Mouse (Mus musculus): ENCODE measurements around the gene Rps27a. TPM values are rescaled to one million over a fixed set of nuclear protein-coding genes. Genes with fewer than 3 reads are reported as not detected.

Rps27a gene
- total RNA-seq, 2 experiments from 2014 or later = 332 to 350 TPM

- DNase-seq (ENCODE audit: low spot score) = peak; percentile 91
Measured at GRCm38 (mm10) chr11:29514682-29515412, 33.1 kb downstream of the Rps27a start, which contains the start of gene Prorsd1. Gene Prorsd1, minus strand, starts transcription at chr11:29515033.

GRCm38 (mm10) chr11:29514325-29514681 lies 33.6 kb downstream of the Rps27a start:
- DNase-seq (ENCODE audit: low spot score) = no peak

- DNase-seq (ENCODE audit: low spot score) = no peak
Measured at GRCm38 (mm10) chr11:29512818-29513535, 34.9 kb downstream of the Rps27a start.

- no peak for DNase-seq (ENCODE audit: low spot score)
Measured at GRCm38 (mm10) chr11:29509421-29509820, 38.5 kb downstream of the Rps27a start.

- DNase-seq (ENCODE audit: low spot score) = no peak
Measured at GRCm38 (mm10) chr11:29504899-29505625, 42.8 kb downstream of the Rps27a start.

- DNase-seq (ENCODE audit: low spot score) = no peak
Measured at GRCm38 (mm10) chr11:29503948-29504893, 43.7 kb downstream of the Rps27a start.

- no peak for DNase-seq (ENCODE audit: low spot score)
Measured at GRCm38 (mm10) chr11:29496962-29497361, 50.9 kb downstream of the Rps27a start.

Other genes starting within 250 kb of the Rps27a start
- gene Ccdc88a, start 174.5 kb downstream of the Rps27a start, total RNA-seq (2021) = 1 to 10 TPM; 2.2 to 2.3 TPM
- gene Prorsd1, start 33.1 kb downstream of the Rps27a start, total RNA-seq (2021) = 10 to 100 TPM; 21.5 to 23.2 TPM
- gene Mtif2, start 21.7 kb downstream of the Rps27a start, total RNA-seq (2021) = 10 to 100 TPM; 23.4 to 24.1 TPM
- gene Clhc1, start 159 bp downstream of the Rps27a start, total RNA-seq (2021) = not detected
- 100 to 1,000 TPM; 646 to 802 TPM for gene Rtn4, start 144.8 kb upstream of the Rps27a start, total RNA-seq (2021)

All from gastrocnemius, adult 18-20 months (tissue).